Comparison of ENCODE assay signal across 9 mouse cellular contexts in genomic region chr10:126983193-126983725, GRCm38 (mm10). TPM values are rescaled to one million over a fixed set of nuclear protein-coding genes. Genes with fewer than 3 reads are reported as not detected.
DNase-seq lines count a peak whose midpoint lies in the region; ATAC-seq and TF ChIP-seq lines count a peak whose summit lies in the region.
"Had no signal": no experiment of that assay in that cellular context is flagged by ENCODE, and none has a peak within 500 bp of the region (broad histone marks: within the 10 kb centered on the region; RNA-seq: fewer than 3 reads in every experiment).

No protein-coding gene starts in this region.

- peak; percentile 12 to 71 for DNase-seq in adrenal gland, adult (ENCODE audit: inconsistent age in 2 of 2, low spot score in 1 of 2)
- DNase-seq in adrenal gland, postnatal 25 days = no peak
- no peak for DNase-seq in liver, adult 2 months (ENCODE audit: extremely low read depth, low read depth, low spot score)
- DNase-seq in liver (no peak), MN1 (ENCODE audit: low spot score) (no peak)
- DNase-seq in intestine, embryonic 14.5 days (ENCODE audit: low spot score) = no peak
- no peak for DNase-seq in gastrocnemius, adult 8-10 months (ENCODE audit: low spot score in 2 of 2)
- DNase-seq: cerebellum, adult 18-20 months had no signal

- peak overlapping the region; percentile 5; the same call in 1 of the 2 replicates for H3K4me3 ChIP-seq in liver, adult 2 months (ENCODE audit: insufficient read depth, low read depth, low read length)
- H3K4me3 ChIP-seq in intestine, embryonic 14.5 days (ENCODE audit: low read depth, low read length) = peak overlapping the region; percentile 95
- H3K4me3 ChIP-seq in neural tube, embryonic 13.5 days = peak overlapping the region; percentile 95

- peak overlapping the region; percentile 1; the same call in 1 of the 2 replicates for H3K27ac ChIP-seq in liver, adult 2 months (replicated peaks; ENCODE audit: insufficient read depth, low read depth, low read length)
- H3K27ac ChIP-seq in intestine, embryonic 14.5 days (ENCODE audit: low read depth) = no peak overlapping the region
- no peak overlapping the region for H3K27ac ChIP-seq in neural tube, embryonic 13.5 days (replicated peaks)

- no peak for TF ChIP-seq CTCF in liver, adult 2 months (IDR thresholded peaks at IDR 0.05; ENCODE audit: low read depth, low read length)

- H3K9me3 ChIP-seq in intestine, embryonic 14.5 days (ENCODE audit: control insufficient read depth, low read length) = no peaks in the 10 kb centered on the region
- no peaks in the 10 kb centered on the region for H3K9me3 ChIP-seq in neural tube, embryonic 13.5 days

- H3K9ac ChIP-seq in liver, adult 2 months (ENCODE audit: low read depth, low read length) = peak overlapping the region; percentile 15
- H3K9ac ChIP-seq in intestine, embryonic 14.5 days (ENCODE audit: low read length) = peak overlapping the region; percentile 40; the same call in 1 of the 2 replicates
- peak overlapping the region; percentile 52; the same call in 1 of the 2 replicates for H3K9ac ChIP-seq in neural tube, embryonic 13.5 days

- H3K36me3 ChIP-seq in liver, adult 2 months (ENCODE audit: control insufficient read depth, insufficient read depth, low read length) = no peaks in the 10 kb centered on the region
- peaks cover 9% of the 10 kb centered on the region; the same call in 1 of the 2 replicates for H3K36me3 ChIP-seq in intestine, embryonic 14.5 days (ENCODE audit: control insufficient read depth, insufficient read depth, low read length)
- H3K36me3 ChIP-seq in neural tube, embryonic 13.5 days = no peaks in the 10 kb centered on the region

- peak overlapping the region; percentile 95 for H3K4me2 ChIP-seq in intestine, embryonic 14.5 days (ENCODE audit: low read length)
- H3K4me2 ChIP-seq in neural tube, embryonic 13.5 days = peak overlapping the region; percentile 69

- TF ChIP-seq POLR2A in liver, adult 2 months (IDR thresholded peaks at IDR 0.05; ENCODE audit: extremely low read depth, insufficient read depth, low read length) = no peak

- H3K4me1 ChIP-seq in liver, adult 2 months (ENCODE audit: control insufficient read depth, insufficient read depth, low read length) = peaks cover 60% of the 10 kb centered on the region
- H3K4me1 ChIP-seq in intestine, embryonic 14.5 days (replicated peaks; ENCODE audit: control insufficient read depth, insufficient read depth, low read length) = peaks cover 76% of the 10 kb centered on the region
- H3K4me1 ChIP-seq in neural tube, embryonic 13.5 days (replicated peaks) = peaks cover 82% of the 10 kb centered on the region

- WGBS in liver, adult 2 months = 20% methylated on average over 14 of the region's 14 CpGs
- 33% methylated on average over 14 of the region's 14 CpGs for WGBS in intestine, embryonic 14.5 days
- 63% methylated on average over 14 of the region's 14 CpGs for WGBS in neural tube, embryonic 13.5 days

- H3K27me3 ChIP-seq in liver, adult 2 months (ENCODE audit: control insufficient read depth, insufficient read depth, low read length) = no peaks in the 10 kb centered on the region
- H3K27me3 ChIP-seq in intestine, embryonic 14.5 days (replicated peaks; ENCODE audit: control insufficient read depth, insufficient read depth, low read length) = no peaks in the 10 kb centered on the region
- H3K27me3 ChIP-seq in neural tube, embryonic 13.5 days = no peaks in the 10 kb centered on the region

- ATAC-seq in intestine, embryonic 14.5 days (replicated peaks; ENCODE audit: low FRiP score, low TSS enrichment, low read depth) = no peak
- no peak for ATAC-seq in neural tube, embryonic 13.5 days (ENCODE audit: low read depth)

- peaks cover 87% of the 10 kb centered on the region for H3K79me2 ChIP-seq in liver, adult 2 months (ENCODE audit: control insufficient read depth, insufficient read depth, low read length)

RNA-seq across cellular contexts. Expression of gene Ctdsp2, which starts 4.7 kb away (rescaled TPM):
- 125 and 197 TPM in 2 replicates for total RNA-seq in adrenal gland, postnatal 25 days (2021)
- 18.4 and 25.7 TPM in 2 replicates for total RNA-seq in liver, adult 2 months (2014; rRNA removed)
- polyA plus RNA-seq in liver, adult 2 months (2012; rRNA removed) = 23.1 and 29.3 TPM in 2 replicates
- 99.2 and 101 TPM in 2 replicates for polyA plus RNA-seq in intestine, embryonic 14.5 days (2014; fragmentation: Nextera tagmentation; extraction: Ambion mirVana)
- 21.9 and 26.9 TPM in 2 replicates for polyA plus RNA-seq in neural tube, embryonic 13.5 days (2015; fragmentation: Nextera tagmentation; extraction: Ambion mirVana)
- 100 to 1,000 TPM; 103 to 118 (median 106) TPM for total RNA-seq in gastrocnemius, adult 8-10 months (2022)

RNA-seq across cellular contexts. Expression of gene Avil, which starts 17.2 kb away (rescaled TPM):
- total RNA-seq in adrenal gland, postnatal 25 days (2021) = 3.7 and 3.9 TPM in 2 replicates
- 0.09 and 0.20 TPM in 2 replicates for total RNA-seq in liver, adult 2 months (2014; rRNA removed)
- polyA plus RNA-seq in liver, adult 2 months (2012; rRNA removed) = 0.06 TPM in 1 of 2 replicates, not detected in the other
- 0.22 TPM in 2 replicates for polyA plus RNA-seq in intestine, embryonic 14.5 days (2014; fragmentation: Nextera tagmentation; extraction: Ambion mirVana)
- polyA plus RNA-seq in neural tube, embryonic 13.5 days (2015; fragmentation: Nextera tagmentation; extraction: Ambion mirVana) = 23.0 and 36.0 TPM in 2 replicates
- total RNA-seq in gastrocnemius, adult 8-10 months (2022) = 1 to 10 TPM; 2.3 to 5.7 (median 3.6) TPM

RNA-seq across cellular contexts. Expression of gene Tsfm, which starts 47.4 kb away (rescaled TPM):
- 50.6 and 66.8 TPM in 2 replicates for total RNA-seq in adrenal gland, postnatal 25 days (2021)
- total RNA-seq in liver, adult 2 months (2014; rRNA removed) = 21.6 and 26.3 TPM in 2 replicates
- polyA plus RNA-seq in liver, adult 2 months (2012; rRNA removed) = 17.4 and 18.2 TPM in 2 replicates
- 86.1 and 86.3 TPM in 2 replicates for polyA plus RNA-seq in intestine, embryonic 14.5 days (2014; fragmentation: Nextera tagmentation; extraction: Ambion mirVana)
- polyA plus RNA-seq in neural tube, embryonic 13.5 days (2015; fragmentation: Nextera tagmentation; extraction: Ambion mirVana) = 53.3 and 65.1 TPM in 2 replicates
- 10 to 100 TPM; 19.5 to 24.0 (median 21.7) TPM for total RNA-seq in gastrocnemius, adult 8-10 months (2022)

RNA-seq across cellular contexts. Expression of gene Mettl1, which starts 58.0 kb away (rescaled TPM):
- total RNA-seq in adrenal gland, postnatal 25 days (2021) = 17.6 and 23.0 TPM in 2 replicates
- total RNA-seq in liver, adult 2 months (2014; rRNA removed) = 5.2 and 6.1 TPM in 2 replicates
- 9.1 and 17.9 TPM in 2 replicates for polyA plus RNA-seq in liver, adult 2 months (2012; rRNA removed)
- 60.8 and 65.2 TPM in 2 replicates for polyA plus RNA-seq in intestine, embryonic 14.5 days (2014; fragmentation: Nextera tagmentation; extraction: Ambion mirVana)
- 22.5 and 25.7 TPM in 2 replicates for polyA plus RNA-seq in neural tube, embryonic 13.5 days (2015; fragmentation: Nextera tagmentation; extraction: Ambion mirVana)
- total RNA-seq in gastrocnemius, adult 8-10 months (2022) = 10 to 100 TPM in 1 of 4 experiments, 1 to 10 TPM in 3; 8.6 to 12.4 (median 9.6) TPM

RNA-seq across cellular contexts. Expression of gene Eef1akmt3, which starts 58.1 kb away (rescaled TPM):
- 0.49 TPM in 1 of 2 replicates, not detected in the other for total RNA-seq in adrenal gland, postnatal 25 days (2021)
- total RNA-seq in liver, adult 2 months (2014; rRNA removed) = not detected in 2 replicates
- 0.09 TPM in 1 of 2 replicates, not detected in the other for polyA plus RNA-seq in liver, adult 2 months (2012; rRNA removed)
- polyA plus RNA-seq in intestine, embryonic 14.5 days (2014; fragmentation: Nextera tagmentation; extraction: Ambion mirVana) = 0.31 and 0.50 TPM in 2 replicates
- 0.20 and 0.25 TPM in 2 replicates for polyA plus RNA-seq in neural tube, embryonic 13.5 days (2015; fragmentation: Nextera tagmentation; extraction: Ambion mirVana)
- not detected for total RNA-seq in gastrocnemius, adult 8-10 months (2022)

Comparison
In these comparisons a context has a peak if more than half of its experiments do, and no peak if none do; other contexts are left out.
1. DNase-seq: peak in adrenal gland, adult (2 of 2); none in adrenal gland, postnatal 25 days (single experiment), liver, adult 2 months (single experiment), liver (single experiment), intestine, embryonic 14.5 days (single experiment), MN1 (single experiment) and gastrocnemius, adult 8-10 months (0 of 2).
2. H3K4me3 ChIP-seq: peak in every context shown above with its lines; median percentile 95 in intestine, embryonic 14.5 days; 95 in neural tube, embryonic 13.5 days; 5 in liver, adult 2 months.
3. Peak in every context shown above with its lines, with median percentiles within 50 percentile points of each other: H3K9ac ChIP-seq.